Mouse (Mus musculus): ENCODE results near the gene Ddx39. TPM values are rescaled to one million over a fixed set of nuclear protein-coding genes. Genes with fewer than 3 reads are reported as not detected.

Ddx39 gene
- polyA plus RNA-seq, 1 experiment from 2014 or later: 253 TPM

- Histone ChIP-seq H3K36me3 (no peaks in the 10 kb centered on the region), H3K4me1 (replicated peaks) (peaks cover 13% of the 10 kb centered on the region), H3K27ac (no peak overlapping the region), H3K4me3 (no peak overlapping the region), H3K9me3 (peaks cover 7% of the 10 kb centered on the region; the same call in 1 of the 2 replicates), H3K27me3 (ENCODE audit: insufficient read depth, poor library complexity, severe bottlenecking) (peaks cover 16% of the 10 kb centered on the region; the same call in 1 of the 2 replicates)
- 69% methylated on average over 5 of the region's 5 CpGs for WGBS
- DNase-seq (ENCODE audit: low spot score): no peak
Observed at GRCm38 (mm10) chr8:83768526-83768925, 53.5 kb downstream of the Ddx39 start.

- Histone ChIP-seq H3K9me3 (peaks cover 7% of the 10 kb centered on the region; the same call in 1 of the 2 replicates), H3K4me3 (no peak overlapping the region), H3K27ac (no peak overlapping the region), H3K4me1 (replicated peaks) (peaks cover 13% of the 10 kb centered on the region), H3K36me3 (no peaks in the 10 kb centered on the region), H3K27me3 (ENCODE audit: insufficient read depth, poor library complexity, severe bottlenecking) (peaks cover 27% of the 10 kb centered on the region; the same call in 1 of the 2 replicates)
- DNase-seq (ENCODE audit: low spot score): no peak
- 77% methylated on average over 7 of the region's 7 CpGs for WGBS
Observed at GRCm38 (mm10) chr8:83769720-83770119, 54.7 kb downstream of the Ddx39 start.

- Histone ChIP-seq H3K9me3 (peaks cover 7% of the 10 kb centered on the region; the same call in 1 of the 2 replicates), H3K4me1 (replicated peaks) (peaks cover 13% of the 10 kb centered on the region), H3K4me3 (no peak overlapping the region), H3K36me3 (no peaks in the 10 kb centered on the region), H3K27me3 (ENCODE audit: insufficient read depth, poor library complexity, severe bottlenecking) (peaks cover 35% of the 10 kb centered on the region; the same call in 1 of the 2 replicates), H3K27ac (no peak overlapping the region)
- DNase-seq (ENCODE audit: low spot score): no peak
- 93% methylated on average over 2 of the region's 2 CpGs for WGBS
Observed at GRCm38 (mm10) chr8:83770669-83771068, 55.7 kb downstream of the Ddx39 start.

GRCm38 (mm10) chr8:83771791-83772190, 56.8 kb downstream of the Ddx39 start:
- no peak overlapping the region for H3K27ac ChIP-seq
- WGBS: 59% methylated on average over 4 of the region's 4 CpGs

GRCm38 (mm10) chr8:83772701-83773451, 57.9 kb downstream of the Ddx39 start:
- WGBS: 3% methylated on average over 25 of the region's 25 CpGs
- DNase-seq (ENCODE audit: low spot score): peak; percentile 33
- Histone ChIP-seq H3K9me3 (no peaks in the 10 kb centered on the region), H3K36me3 (no peaks in the 10 kb centered on the region), H3K27me3 (ENCODE audit: insufficient read depth, poor library complexity, severe bottlenecking) (peaks cover 35% of the 10 kb centered on the region; the same call in 1 of the 2 replicates), H3K27ac (peak overlapping the region; percentile 57), H3K4me1 (replicated peaks) (peaks cover 16% of the 10 kb centered on the region), H3K4me3 (peak overlapping the region; percentile 51)

More at GRCm38 (mm10) chr8:83771791-83772190, 56.8 kb downstream of the Ddx39 start:
- no peak overlapping the region for H3K4me3 ChIP-seq
- no peaks in the 10 kb centered on the region for H3K36me3 ChIP-seq
- peaks cover 35% of the 10 kb centered on the region; the same call in 1 of the 2 replicates for H3K27me3 ChIP-seq (ENCODE audit: insufficient read depth, poor library complexity, severe bottlenecking)
- no peak for DNase-seq (ENCODE audit: low spot score)
- peaks cover 16% of the 10 kb centered on the region for H3K4me1 ChIP-seq (replicated peaks)
- H3K9me3 ChIP-seq: peaks cover 4% of the 10 kb centered on the region; the same call in 1 of the 2 replicates

GRCm38 (mm10) chr8:83773452-83773846, 58.5 kb downstream of the Ddx39 start:
- Histone ChIP-seq H3K27ac (no peak overlapping the region; the same call in 1 of the 2 replicates), H3K36me3 (no peaks in the 10 kb centered on the region), H3K4me3 (peak overlapping the region; percentile 51), H3K9me3 (no peaks in the 10 kb centered on the region), H3K27me3 (ENCODE audit: insufficient read depth, poor library complexity, severe bottlenecking) (peaks cover 35% of the 10 kb centered on the region; the same call in 1 of the 2 replicates), H3K4me1 (replicated peaks) (peaks cover 16% of the 10 kb centered on the region)
- DNase-seq (ENCODE audit: low spot score): no peak
- 45% methylated on average over 6 of the region's 6 CpGs for WGBS

GRCm38 (mm10) chr8:83774221-83774620, 59.2 kb downstream of the Ddx39 start:
- no peak overlapping the region for H3K4me3 ChIP-seq
- H3K27ac ChIP-seq: no peak overlapping the region
- H3K36me3 ChIP-seq: no peaks in the 10 kb centered on the region
- no peak for DNase-seq (ENCODE audit: low spot score)
- 100% methylated on average over 2 of the region's 2 CpGs for WGBS
- H3K9me3 ChIP-seq: no peaks in the 10 kb centered on the region
- H3K4me1 ChIP-seq (replicated peaks): peaks cover 16% of the 10 kb centered on the region
- H3K27me3 ChIP-seq (ENCODE audit: insufficient read depth, poor library complexity, severe bottlenecking): peaks cover 35% of the 10 kb centered on the region; the same call in 1 of the 2 replicates

Other genes with a start within 250 kb of the Ddx39 start
- 0.10 and 0.16 TPM in 2 replicates for gene Olfr370, start 179.4 kb upstream of the Ddx39 start, polyA plus RNA-seq (2016; fragmentation: Nextera tagmentation; extraction: Ambion mirVana)
- 359 and 398 TPM in 2 replicates for gene Ndufb7, start 148.5 kb upstream of the Ddx39 start, polyA plus RNA-seq (2016; fragmentation: Nextera tagmentation; extraction: Ambion mirVana)
- 714 and 783 TPM in 2 replicates for gene Tecr, start 107.2 kb upstream of the Ddx39 start, polyA plus RNA-seq (2016; fragmentation: Nextera tagmentation; extraction: Ambion mirVana)
- 71.9 and 84.2 TPM in 2 replicates for gene Dnajb1, start 107.0 kb upstream of the Ddx39 start, polyA plus RNA-seq (2016; fragmentation: Nextera tagmentation; extraction: Ambion mirVana)
- gene Gipc1, start 62.5 kb upstream of the Ddx39 start, polyA plus RNA-seq (2016; fragmentation: Nextera tagmentation; extraction: Ambion mirVana): 221 and 240 TPM in 2 replicates
- 0.58 and 0.62 TPM in 2 replicates for gene Ptger1, start 48.5 kb upstream of the Ddx39 start, polyA plus RNA-seq (2016; fragmentation: Nextera tagmentation; extraction: Ambion mirVana)
- 28.2 and 29.9 TPM in 2 replicates for gene Pkn1, start 16.0 kb upstream of the Ddx39 start, polyA plus RNA-seq (2016; fragmentation: Nextera tagmentation; extraction: Ambion mirVana)
- gene Adgre5, start 26.1 kb downstream of the Ddx39 start, polyA plus RNA-seq (2016; fragmentation: Nextera tagmentation; extraction: Ambion mirVana): 6.9 and 9.3 TPM in 2 replicates
- 10.9 and 15.4 TPM in 2 replicates for gene Adgrl1, start 184.9 kb downstream of the Ddx39 start, polyA plus RNA-seq (2016; fragmentation: Nextera tagmentation; extraction: Ambion mirVana)
- 1.1 and 1.5 TPM in 2 replicates for gene Gm10644, start 240.0 kb downstream of the Ddx39 start, polyA plus RNA-seq (2016; fragmentation: Nextera tagmentation; extraction: Ambion mirVana)
- 99.1 and 112 TPM in 2 replicates for gene Asf1b, start 240.3 kb downstream of the Ddx39 start, polyA plus RNA-seq (2016; fragmentation: Nextera tagmentation; extraction: Ambion mirVana)

All from hindbrain, embryonic 10.5 days (tissue).